Mouse (Mus musculus): Measurements from ENCODE around the gene Ppp1r12b.
"Not testable (repeated sequence)": the region's sequence is repeated elsewhere in the genome, so short reads cannot be mapped to it uniquely, and the experiment has no call there.

Ppp1r12b gene

DNA sequence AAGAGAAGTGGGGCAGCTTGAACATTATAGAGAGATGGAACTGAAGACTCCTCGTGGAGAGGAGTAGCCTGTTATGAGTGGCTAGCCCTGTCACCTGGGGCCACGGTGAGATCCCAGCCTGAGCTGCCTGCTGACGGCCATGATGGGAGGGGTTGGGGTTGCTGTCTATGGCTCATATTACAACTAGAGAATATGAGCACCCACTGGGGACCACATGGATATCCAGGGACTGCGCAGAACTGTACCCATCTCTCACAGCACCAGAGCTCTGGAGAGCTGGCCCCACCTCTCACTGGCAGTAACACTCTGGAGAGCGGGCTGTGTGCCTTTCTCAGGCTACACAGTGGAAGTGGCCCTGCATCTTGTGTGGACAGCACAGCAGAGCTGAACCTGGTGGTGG lies 104.5 kb downstream of the Ppp1r12b start:
- no peak for DNase-seq (ENCODE audit: extremely low spot score, low spot score)

DNA sequence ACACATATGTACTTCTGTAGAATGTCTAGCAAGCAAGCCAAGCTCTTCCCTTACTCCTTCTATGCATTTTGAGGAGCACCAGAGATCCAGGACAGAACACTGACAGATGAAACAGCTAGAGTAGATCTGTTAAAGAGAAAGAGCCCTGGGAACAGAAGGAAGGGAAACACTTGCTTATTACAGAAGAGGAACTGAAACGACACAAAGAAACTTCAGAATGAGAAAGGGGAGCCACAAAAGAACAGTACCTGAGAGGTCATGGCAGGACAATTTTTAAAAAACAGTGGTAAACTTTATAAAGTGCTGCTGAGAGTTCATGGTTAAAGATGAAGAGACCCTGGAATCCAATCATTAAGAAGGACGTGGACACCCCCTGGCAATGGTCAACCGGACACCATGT lies 105.4 kb downstream of the Ppp1r12b start:
- DNase-seq (ENCODE audit: extremely low spot score, low spot score): no peak

DNA sequence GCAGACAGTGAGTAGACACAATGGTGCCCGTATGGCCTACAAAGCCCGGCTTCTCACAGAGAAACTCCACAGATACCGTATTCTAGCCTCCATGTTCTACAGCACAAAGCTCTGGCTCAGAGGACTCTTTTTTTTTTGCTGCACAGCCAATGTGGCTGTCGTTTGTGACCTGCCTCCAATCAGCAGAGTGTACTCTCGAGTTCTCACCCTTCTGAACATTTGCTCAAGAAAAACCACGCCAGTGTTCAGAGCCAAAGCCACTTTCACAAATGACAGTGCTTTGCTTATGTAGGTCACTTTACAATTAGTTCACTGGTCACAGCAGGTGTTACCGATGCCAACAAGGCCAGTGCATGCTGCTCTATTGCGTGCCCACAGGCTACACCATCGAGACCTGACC lies 107.9 kb downstream of the Ppp1r12b start:
- DNase-seq (ENCODE audit: extremely low spot score, low spot score): no peak

DNA sequence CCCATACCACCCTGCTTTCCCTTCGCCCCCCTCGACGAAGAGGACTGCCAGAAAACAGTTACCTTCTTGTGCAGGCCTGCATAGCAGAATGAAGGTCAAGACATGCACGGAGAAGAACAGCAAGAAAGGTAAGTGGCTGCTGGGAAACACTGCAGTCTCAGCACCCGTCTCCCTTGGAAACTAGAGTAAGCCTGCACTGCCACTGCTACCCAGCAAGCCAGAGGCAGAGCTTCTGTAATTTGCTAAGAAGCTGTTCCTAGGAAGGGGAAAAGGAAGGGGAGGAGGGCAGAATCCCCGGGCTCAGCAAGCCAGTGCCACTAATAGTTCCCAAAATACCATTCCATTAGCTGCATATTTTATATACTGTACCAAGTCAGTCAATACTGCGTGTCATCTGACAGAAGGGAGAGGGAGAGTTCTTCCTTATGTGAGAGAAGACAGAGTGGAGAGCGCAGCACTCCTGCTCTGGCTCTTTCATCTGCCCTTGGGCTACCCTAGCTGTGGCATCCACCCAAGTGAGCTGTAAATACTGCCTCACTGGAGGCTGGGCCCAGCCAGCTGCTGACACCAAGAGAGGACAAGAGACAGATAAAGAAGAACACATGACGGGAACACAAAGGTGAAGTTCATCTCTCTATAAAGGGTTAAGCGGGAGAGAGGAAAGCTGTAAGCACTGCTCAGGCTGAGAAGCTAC lies 109.3 kb downstream of the Ppp1r12b start:
- no peak for DNase-seq (ENCODE audit: extremely low spot score, low spot score)

DNA sequence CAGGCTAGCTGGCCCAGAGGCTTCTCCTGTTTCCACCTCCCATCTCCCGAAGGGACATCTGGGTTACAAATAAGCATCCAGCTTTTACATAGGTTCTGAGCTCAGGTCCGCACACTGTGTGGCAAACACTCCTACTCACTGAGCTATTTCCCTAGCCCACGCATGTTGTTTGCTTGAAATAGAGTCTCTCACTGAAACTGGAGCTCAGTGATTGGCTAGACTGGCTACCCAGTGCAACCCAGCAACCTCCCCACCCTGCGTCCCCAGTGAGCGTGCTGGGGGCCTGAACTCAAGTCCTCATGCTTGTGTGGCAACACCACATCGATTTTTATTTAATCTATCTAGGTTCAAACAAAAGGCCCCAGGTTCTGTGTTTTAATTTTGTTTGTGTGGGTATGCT lies 112.4 kb downstream of the Ppp1r12b start:
- no peak for DNase-seq (ENCODE audit: extremely low spot score, low spot score)

DNA sequence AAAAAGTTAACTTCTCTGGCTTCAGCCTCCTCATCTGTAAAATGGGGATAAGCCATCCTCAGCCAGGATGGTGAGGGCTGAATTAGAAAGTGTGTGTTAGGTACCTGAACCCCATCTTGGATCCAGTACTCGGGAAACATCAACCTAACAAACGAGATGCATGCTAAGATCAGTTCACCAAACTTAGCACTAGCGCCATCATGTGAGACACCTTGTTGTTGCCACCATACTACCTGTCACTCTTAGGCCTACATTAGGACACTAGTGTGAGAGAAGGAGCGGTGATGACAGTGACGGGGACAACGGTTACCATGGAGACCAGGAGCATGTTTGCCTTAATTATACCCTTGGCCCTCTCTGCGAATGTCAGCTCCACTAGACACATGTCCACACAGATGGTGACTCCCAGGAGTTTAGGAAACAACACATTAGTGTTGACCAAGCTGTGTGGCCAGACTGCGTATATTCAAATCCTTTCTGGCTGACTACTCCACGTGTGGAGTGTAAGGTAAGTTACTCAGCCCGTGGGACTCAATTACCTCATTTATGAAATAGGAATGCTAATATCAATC lies 118.7 kb downstream of the Ppp1r12b start:
- DNase-seq (ENCODE audit: extremely low spot score, low spot score): no peak

DNA sequence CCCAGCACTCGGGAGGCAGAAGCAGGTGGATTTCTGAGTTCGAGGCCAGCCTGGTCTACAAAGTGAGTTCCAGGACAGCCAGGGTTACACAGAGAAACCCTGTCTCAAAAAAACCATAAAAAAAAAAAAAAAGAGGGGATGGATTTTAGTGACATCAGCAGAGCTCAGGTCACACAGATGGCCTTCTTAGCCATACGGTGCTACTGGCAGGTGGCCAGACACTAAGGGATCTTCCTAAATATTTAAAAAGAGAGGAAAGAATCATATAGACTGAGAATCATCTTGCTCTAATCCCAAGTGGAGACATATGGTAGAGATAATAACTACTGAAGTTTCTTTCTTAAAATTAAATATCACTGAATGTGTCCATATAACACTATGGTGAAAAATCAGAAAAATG lies 124.9 kb downstream of the Ppp1r12b start:
- not testable (repeated sequence) for DNase-seq (ENCODE audit: extremely low spot score, low spot score)

DNA sequence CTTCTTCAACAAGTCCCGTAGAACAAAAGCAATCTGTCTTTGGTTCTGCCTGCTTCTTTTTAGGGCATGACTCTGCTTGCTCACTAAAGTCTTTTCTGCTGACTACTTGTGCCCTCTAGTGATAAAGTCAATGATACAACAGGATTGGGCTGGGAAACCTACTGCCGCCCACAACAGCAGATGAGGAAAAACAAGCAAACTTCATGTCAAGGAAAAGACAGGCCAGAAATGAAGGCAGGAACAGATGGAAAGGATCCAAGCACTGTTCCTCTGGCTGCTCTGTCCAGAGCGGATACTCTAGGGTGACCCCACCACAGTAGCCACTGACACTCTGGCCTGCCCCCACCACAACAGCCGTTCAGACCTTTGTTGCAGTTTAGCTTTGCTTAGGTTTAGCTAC lies 126.1 kb downstream of the Ppp1r12b start:
- DNase-seq (ENCODE audit: extremely low spot score, low spot score): no peak

DNA sequence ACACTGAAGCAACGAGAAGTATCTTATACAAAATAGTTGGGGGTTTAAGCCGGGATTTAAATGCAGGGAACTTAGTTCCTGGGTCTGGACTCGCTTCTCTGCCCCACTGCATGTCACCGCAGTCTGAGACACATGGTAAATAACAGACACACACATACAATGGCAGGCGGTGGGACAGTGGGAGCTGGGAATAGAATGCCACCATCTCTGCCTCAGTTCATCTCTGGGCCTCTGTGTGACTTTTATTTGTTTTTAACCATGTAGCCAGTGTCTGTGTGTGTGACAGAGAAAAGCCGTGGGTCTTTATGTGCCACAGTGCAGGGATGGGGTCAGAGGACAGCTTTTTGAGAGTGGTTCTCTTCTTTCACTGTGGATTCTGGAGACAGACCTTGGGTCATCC lies 130.8 kb downstream of the Ppp1r12b start:
- no peak for DNase-seq (ENCODE audit: extremely low spot score, low spot score)

DNA sequence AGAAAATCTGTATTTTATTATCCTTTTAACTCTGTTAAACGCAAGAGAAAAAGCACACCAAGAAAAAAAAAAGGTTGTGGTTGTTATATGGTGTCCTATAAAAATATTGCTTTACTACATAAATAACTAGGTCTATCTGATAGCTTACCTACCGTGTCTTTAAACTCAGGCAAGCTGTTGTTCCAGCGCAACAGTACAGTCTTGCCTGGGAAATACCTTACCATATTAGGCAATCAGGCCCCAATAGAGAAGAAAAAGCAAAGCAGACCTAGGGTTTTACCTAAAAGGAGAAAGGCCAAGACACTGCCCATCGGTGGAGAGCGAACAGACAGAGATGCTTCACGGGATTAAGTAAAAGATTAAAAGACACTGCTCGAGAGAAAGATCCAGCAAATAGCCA lies 131.9 kb downstream of the Ppp1r12b start:
- no peak for DNase-seq (ENCODE audit: extremely low spot score, low spot score)

DNA sequence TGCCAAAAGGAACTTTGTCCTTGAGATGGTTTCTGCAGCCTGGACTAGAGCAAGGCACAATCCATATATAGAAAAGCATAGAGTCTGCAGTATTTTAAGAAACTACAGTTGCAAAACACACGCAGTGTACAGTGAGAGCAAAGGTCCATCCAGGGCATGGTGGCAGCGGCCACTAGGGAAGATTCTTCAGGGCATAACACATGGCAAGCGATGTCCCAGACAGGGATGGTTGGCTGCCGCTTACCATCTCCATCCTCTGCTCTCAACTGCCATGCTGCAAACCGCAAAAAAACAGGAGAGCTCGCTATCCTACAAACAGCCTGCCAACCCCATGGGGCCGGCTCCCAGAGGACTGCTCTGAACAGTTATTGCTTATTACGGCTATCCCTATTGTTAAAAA lies 132.4 kb downstream of the Ppp1r12b start:
- no peak for DNase-seq (ENCODE audit: extremely low spot score, low spot score)

DNA sequence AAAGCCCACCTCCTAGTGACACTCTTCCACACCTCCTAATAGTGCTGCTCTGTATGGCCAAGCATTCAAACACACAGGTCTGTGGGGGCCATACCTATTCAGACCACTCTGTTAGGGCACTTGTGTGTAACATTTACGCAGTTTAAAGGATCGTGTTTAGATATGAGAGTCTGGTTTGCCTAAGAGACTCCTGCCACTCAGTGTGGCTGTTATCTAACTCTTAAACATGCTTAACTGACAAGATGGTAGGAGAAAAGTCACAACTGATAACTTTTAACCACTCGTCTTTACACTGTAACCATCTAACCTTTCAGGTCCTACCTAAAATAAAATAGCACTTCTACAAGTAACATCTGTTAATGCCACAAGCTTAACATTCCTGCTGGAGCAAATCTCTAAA lies 134.9 kb downstream of the Ppp1r12b start:
- no peak for DNase-seq (ENCODE audit: extremely low spot score, low spot score)

DNA sequence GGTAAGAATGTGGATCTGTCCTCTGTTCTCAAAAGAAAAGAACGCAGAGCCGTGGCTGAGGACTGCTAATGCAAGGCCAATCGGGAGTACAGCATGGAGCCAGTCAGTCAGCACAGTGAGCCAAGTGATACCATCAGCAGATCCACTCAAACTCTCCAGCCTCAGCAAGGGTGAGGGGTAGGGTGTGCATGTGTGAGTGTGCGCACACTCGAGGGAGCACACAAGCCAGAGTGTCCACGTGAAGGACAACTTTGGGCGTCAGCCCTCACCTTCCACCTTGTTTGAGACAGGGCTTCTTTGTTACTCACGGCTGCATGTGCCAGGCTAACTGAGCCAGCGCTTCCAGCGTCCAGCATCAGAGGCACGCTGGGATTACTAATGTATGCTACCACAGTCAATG lies 136.5 kb downstream of the Ppp1r12b start:
- DNase-seq (ENCODE audit: extremely low spot score, low spot score): no peak

DNA sequence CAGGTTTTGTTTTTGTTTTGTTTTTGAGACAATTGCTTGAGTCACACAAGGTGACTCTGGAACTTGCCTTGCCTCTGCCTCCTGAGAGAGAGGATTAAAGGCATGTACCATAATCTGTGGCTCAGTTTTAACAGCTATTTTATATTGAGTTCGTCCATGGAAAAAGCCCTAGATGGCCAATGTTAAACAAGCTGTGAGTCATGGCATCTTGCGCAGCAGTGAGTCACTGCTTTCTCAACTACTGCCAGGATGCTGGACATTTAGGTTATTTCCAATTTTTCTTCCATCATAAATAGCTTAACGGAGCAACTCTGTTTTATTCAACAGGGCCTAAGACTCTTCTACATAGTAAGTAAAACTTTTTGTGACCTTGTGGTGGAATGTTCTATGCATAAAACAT lies 137.0 kb downstream of the Ppp1r12b start:
- DNase-seq (ENCODE audit: extremely low spot score, low spot score): no peak

DNA sequence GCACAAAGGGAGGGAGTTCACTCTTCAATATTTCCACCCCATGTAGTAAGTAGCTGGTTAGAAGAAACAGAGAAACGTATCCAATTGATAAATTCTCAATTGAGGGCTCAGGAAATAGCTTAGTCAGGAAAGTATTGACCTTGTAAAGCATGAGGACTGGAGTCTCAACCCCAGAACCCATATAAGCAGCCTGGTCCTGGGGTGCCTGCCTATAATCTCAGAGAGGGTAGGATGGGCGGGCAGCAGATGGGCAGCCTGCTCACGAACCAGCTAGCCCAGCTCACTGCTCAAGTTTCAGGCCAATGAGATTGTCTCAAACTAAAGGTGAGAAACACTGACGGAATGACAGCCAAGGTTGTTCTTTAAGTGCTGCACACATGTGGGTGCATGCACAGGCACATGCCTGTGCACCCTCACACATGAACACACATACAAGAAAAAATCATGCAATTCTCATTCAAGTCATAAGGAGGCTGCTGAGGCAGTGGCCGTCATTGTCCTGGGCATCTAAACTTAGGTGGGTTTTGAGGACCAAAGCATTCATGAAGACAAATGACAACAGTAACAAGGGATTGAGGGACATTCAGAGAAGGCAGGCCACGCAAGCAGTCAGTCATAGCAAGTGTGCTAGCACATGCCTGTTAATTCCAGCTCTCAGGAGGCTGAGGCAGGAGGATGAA lies 137.7 kb downstream of the Ppp1r12b start:
- DNase-seq (ENCODE audit: extremely low spot score, low spot score): no peak

DNA sequence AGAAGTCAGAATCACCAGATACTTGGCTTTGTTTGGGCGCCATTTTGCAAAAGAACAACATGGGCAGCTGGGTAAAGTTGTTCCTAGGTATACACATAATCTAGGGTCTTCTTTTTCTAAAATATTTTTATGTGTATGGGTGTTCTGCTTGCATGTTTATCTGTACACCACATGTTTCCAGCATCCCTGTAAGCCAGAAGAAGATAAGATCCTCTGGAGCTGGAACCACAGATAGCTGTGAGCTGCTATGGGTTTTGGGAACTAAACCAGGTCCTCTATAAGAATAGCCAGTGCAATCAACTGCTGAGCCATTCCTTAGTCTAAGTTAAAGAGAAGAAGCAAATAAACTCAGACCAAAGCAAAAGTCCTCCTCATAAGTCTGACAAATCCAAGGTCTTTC lies 138.6 kb downstream of the Ppp1r12b start:
- DNase-seq (ENCODE audit: extremely low spot score, low spot score): no peak

DNA sequence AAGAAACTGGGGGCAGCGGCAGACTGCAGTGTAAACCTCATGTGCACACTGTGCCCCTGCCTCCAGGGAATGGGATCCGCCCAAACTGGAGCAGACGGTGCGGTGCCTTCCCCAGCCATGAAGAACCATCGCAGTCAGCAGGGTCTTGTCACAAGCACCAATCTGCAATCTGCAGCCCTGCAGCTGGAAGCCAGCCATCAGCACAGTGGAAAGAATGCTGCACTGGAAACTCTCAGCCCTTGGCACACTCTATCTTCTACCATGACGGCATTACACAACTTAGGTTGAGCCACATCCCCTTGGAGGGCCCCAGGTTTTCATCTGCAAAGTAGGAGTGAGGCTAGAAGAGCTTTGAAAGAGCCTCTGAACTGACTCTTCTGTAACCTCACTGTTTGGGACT lies 139.1 kb downstream of the Ppp1r12b start:
- DNase-seq (ENCODE audit: extremely low spot score, low spot score): no peak

DNA sequence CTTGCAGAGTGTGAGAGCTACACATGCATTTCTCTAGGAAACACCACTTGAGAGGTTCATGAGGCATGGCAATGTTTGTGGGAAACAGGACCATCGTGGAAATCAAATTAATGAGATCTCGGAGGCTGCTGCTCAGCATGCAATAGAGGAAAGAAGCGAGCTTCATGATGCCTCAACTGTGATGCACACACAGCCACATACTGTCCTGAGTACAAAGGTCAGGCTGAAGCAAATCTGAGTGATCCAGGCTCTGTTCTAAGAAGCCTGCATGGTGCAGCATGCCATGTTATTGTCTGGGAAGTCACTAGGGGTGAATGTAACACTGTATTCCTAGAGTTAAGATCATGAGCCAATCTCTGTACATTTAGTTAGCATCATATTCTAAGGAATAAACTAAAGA lies 140.0 kb downstream of the Ppp1r12b start:
- DNase-seq (ENCODE audit: extremely low spot score, low spot score): no peak

DNA sequence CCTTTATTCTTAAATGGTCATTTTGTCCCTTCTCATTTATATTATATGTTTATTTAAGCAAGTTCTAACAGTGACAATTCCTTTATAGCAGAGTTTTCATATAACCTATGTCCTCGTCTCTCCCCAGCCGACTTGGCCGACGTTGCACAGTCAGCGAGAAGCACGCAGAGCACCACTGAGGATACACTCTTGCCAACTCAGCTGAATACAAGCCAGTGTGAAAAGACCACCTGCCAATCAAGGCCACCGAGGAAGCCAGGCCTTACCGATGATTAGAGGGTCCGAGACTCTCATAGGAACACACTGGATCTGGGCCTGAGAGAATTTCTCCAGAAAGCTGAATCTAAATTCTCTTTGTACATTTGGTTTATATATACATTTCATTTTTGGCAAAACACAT lies 150.3 kb downstream of the Ppp1r12b start:
- DNase-seq (ENCODE audit: extremely low spot score, low spot score): no peak

DNA sequence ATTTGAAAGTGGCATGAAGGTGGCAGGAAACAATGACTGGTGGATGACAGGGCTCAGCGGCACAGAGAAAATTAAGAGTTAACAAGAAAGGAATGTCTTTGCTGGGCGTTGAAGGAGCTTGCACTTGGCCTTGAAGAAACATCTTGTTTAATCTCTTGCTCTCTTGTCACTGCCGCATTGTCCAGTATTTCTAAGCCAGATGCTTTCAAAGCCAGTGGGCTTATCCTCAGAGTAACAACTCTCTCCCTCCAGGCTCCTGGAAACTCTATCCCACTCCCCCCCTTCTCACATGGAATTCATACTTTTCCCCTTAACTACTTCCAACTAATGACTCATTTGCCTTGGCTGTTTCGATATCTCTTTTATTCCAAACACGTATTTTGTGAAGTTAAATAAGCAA lies 151.4 kb downstream of the Ppp1r12b start:
- DNase-seq (ENCODE audit: extremely low spot score, low spot score): no peak

DNA sequence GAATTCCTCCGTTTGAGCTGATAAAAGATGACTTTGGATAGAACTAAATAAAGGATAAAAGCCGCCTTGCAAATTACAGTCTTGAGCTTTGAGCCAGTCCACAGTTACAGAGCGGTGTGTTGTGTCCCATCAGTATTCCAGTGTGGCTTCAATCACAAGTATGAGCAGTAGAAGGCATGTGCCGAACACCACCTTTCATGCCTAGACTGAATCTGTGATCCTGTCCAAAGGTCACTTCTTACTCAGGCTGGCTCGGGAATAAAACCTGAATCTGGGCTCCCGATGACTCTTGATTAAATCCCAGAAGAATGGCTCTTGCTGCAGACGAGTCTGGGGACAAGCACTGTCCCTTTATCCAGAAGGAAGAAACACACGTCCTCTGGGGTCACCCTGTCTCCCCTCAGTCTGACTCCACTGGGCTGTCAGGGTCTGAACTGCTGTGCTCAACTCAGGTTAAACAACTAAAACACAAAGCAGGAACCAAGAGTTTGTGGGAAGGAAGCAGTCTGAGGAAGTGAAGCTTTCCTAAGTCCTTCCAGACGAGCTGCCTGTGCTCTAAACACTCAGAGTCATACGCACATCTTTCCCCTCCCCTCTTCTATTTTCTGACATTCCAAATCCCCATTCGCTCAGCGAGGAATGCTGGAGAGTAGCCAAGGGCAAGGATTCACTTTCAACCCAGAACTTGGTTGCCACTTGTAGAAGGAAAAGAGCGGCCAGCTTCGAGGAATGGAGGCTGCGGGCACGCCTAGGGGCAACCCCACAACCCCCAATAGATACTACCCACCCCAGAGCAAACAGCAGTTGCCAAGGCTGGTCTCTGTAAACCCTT lies 152.2 kb downstream of the Ppp1r12b start:
- no peak for DNase-seq (ENCODE audit: extremely low spot score, low spot score)

DNA sequence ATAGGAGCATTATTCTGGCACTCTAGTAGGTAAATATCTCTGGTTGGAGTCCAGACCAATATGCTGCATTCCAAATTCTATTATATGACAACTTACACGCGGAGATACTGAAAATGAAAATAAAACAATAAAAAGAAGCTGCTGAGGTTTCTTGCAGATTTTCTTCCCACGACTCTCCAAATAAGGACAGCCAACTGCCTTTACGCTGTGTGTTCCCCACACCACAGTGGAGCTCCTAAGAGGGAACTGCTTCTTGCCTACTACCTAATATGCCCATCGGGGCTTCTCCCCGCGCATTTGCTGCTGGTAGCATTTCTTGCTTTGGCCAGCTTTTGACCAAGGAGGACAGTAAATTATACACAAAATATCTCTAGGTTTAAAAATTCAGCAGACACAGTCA lies 154.0 kb downstream of the Ppp1r12b start:
- DNase-seq (ENCODE audit: extremely low spot score, low spot score): no peak
